Mouse (Mus musculus) C2C12 (cell line): ENCODE measurements around the gene Ceacam1.

Experiments
- CTCF ChIP-seq: IDR thresholded peaks from one replicate; pipeline ENCODE4 v1.5.1; 2011; ENCODE audit not compliant: control insufficient read depth, insufficient read depth, insufficient read length
- FOSL1 ChIP-seq: IDR thresholded peaks from one replicate; pipeline ENCODE4 v1.8.0; 2011; ENCODE audit warnings: mild to moderate bottlenecking, low read length; ENCODE audit not compliant: poor library complexity, insufficient read depth, severe bottlenecking
- MAX ChIP-seq: IDR thresholded peaks from one replicate; pipeline ENCODE4 v1.6.1; 2011; ENCODE audit warnings: mild to moderate bottlenecking, control low read depth
- MYOD1 ChIP-seq: IDR thresholded peaks from one replicate; pipeline ENCODE4 v1.6.1; 2011; ENCODE audit warnings: low read depth; ENCODE audit not compliant: control insufficient read depth, insufficient read length
- MYOG ChIP-seq: IDR thresholded peaks from one replicate; pipeline ENCODE4 v1.6.1; 2011; ENCODE audit not compliant: control insufficient read depth, insufficient read length; ENCODE audit errors: extremely low read depth
- USF1 ChIP-seq: IDR thresholded peaks from one replicate; pipeline ENCODE4 v1.6.1; 2011; ENCODE audit warnings: low read depth, mild to moderate bottlenecking, control low read depth, moderate library complexity

GRCm38 (mm10) chr7:25411861-25412260, 65.5 kb downstream of the Ceacam1 start:
- no peak for TF ChIP-seq CTCF
- TF ChIP-seq MAX, result no peak
- no peak for TF ChIP-seq USF1
- no peak for TF ChIP-seq MYOG
- no peak for TF ChIP-seq FOSL1
- TF ChIP-seq MYOD1, result no peak
